Mouse (Mus musculus) testis, adult 2 months (tissue): ENCODE measurements at regions not wholly inside any gene's neighbourhood (a gene's known extent, or its start where the extent isn't known, plus 50 kb on each side); places are given as distances from the start of the nearest gene placed in this dataset.

ENCODE experiments used
- CTCF ChIP-seq: fragments of 200-500 bp; IDR thresholded peaks from 2 replicates; pipeline ENCODE4 v1.5.1; 2012; ENCODE audit warnings: low read depth, mild to moderate bottlenecking, inconsistent platforms, low read length, moderate library complexity; ENCODE audit not compliant: control insufficient read depth, insufficient read depth, insufficient replicate concordance
- POLR2A ChIP-seq: fragments of 200-500 bp; IDR thresholded peaks from 2 replicates; pipeline ENCODE4 v1.6.1; 2012; ENCODE audit warnings: low read depth, mild to moderate bottlenecking, inconsistent platforms, low read length, moderate library complexity; ENCODE audit not compliant: control insufficient read depth

DNA sequence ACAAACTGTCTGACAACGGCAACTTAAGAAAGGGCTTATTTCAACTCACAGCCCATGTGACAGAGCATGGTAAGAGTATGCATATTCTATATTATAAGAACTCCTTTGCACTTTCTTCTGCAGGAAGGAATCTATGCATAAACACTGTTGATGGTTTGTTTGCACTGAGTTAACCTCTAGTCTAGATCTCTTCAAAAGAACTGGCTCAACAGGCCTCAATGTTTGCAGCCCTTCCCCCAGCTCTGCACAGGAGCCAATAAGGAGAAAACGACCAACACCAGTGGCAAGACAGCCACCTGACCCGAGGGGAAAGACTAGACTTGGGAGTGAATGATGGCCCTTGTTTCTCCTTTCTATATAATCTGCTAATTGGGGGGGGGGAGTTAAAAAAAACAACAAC lies 231.2 kb upstream of the Tsc22d2 start:
- TF ChIP-seq POLR2A (no peak), CTCF (no peak)
